Comparison of ENCODE assay signal across 20 mouse cellular contexts in genomic region chr2:127511426-127511825, GRCm38 (mm10). TPM values are rescaled to one million over a fixed set of nuclear protein-coding genes. Genes with fewer than 3 reads are reported as not detected.
DNase-seq lines count a peak whose midpoint lies in the region; ATAC-seq and TF ChIP-seq lines count a peak whose summit lies in the region.
"Had no signal": no experiment of that assay in that cellular context is flagged by ENCODE, and none has a peak within 500 bp of the region (broad histone marks: within the 10 kb centered on the region; RNA-seq: fewer than 3 reads in every experiment).

No protein-coding gene starts in this region.

- no peak overlapping the region for H3K4me2 ChIP-seq in forebrain, postnatal 0 days (ENCODE audit: low read depth)
- no peak overlapping the region for H3K4me2 ChIP-seq in forebrain, embryonic 16.5 days (ENCODE audit: low read length)
- no peak overlapping the region for H3K4me2 ChIP-seq in midbrain, postnatal 0 days (ENCODE audit: low read depth, low read length, poor library complexity, severe bottlenecking)

- H3K4me3 ChIP-seq in forebrain, embryonic 10.5 days, result no peak overlapping the region
- H3K4me3 ChIP-seq in forebrain, postnatal 0 days (ENCODE audit: low read depth, low read length), result no peak overlapping the region
- H3K4me3 ChIP-seq in forebrain, embryonic 16.5 days (replicated peaks; ENCODE audit: low read length), result no peak overlapping the region
- no peak overlapping the region for H3K4me3 ChIP-seq in midbrain, postnatal 0 days (ENCODE audit: low read depth, low read length)
- H3K4me3 ChIP-seq: erythroblast, embryonic 14.5 days had no signal

- H3K27me3 ChIP-seq in forebrain, embryonic 10.5 days (ENCODE audit: poor library complexity, severe bottlenecking), result no peaks in the 10 kb centered on the region; the same call in 1 of the 2 replicates
- H3K27me3 ChIP-seq in forebrain, postnatal 0 days (ENCODE audit: insufficient read depth, low read length), result no peaks in the 10 kb centered on the region
- H3K27me3 ChIP-seq in forebrain, embryonic 16.5 days (replicated peaks; ENCODE audit: control insufficient read depth, insufficient read depth, low read length), result no peaks in the 10 kb centered on the region
- H3K27me3 ChIP-seq in midbrain, postnatal 0 days (ENCODE audit: insufficient read depth, low read length), result no peaks in the 10 kb centered on the region

- DNase-seq in forebrain, embryonic 10.5 days (ENCODE audit: extremely low spot score, low spot score), result no peak
- DNase-seq in forebrain, postnatal 0 days, result no peak
- peak; percentile 74 for DNase-seq in retina, postnatal 1 day
- no peak for DNase-seq in retina, embryonic 14.5 days (ENCODE audit: low spot score)
- DNase-seq in midbrain, postnatal 0 days (ENCODE audit: low spot score), result peak; percentile 24
- no peak for DNase-seq in adrenal gland, postnatal 4 days (ENCODE audit: low spot score in 2 of 2)
- DNase-seq: adrenal gland, adult 2 months; heart, adult 18-20 months; kidney, adult 2 months; liver; lung, adult 2 months; lung, postnatal 4 days; right cerebral cortex, adult 18-20 months; thymus, postnatal 36 days had no signal

- H3K36me3 ChIP-seq in forebrain, embryonic 10.5 days (replicated peaks), result no peaks in the 10 kb centered on the region
- peaks cover 10% of the 10 kb centered on the region; the same call in 1 of the 2 replicates for H3K36me3 ChIP-seq in forebrain, postnatal 0 days (ENCODE audit: insufficient read depth)
- H3K36me3 ChIP-seq in forebrain, embryonic 16.5 days (ENCODE audit: control insufficient read depth, insufficient read depth), result peaks cover 6% of the 10 kb centered on the region
- 0 out of 2 replicates have a peak, but pooled peaks cover 11% of the 10 kb centered on the region for H3K36me3 ChIP-seq in midbrain, postnatal 0 days (ENCODE audit: insufficient read depth, low read length)

- peak overlapping the region; percentile 56; the same call in 1 of the 2 replicates for H3K27ac ChIP-seq in forebrain, embryonic 10.5 days
- H3K27ac ChIP-seq in forebrain, postnatal 0 days (ENCODE audit: low read depth, low read length), result no peak overlapping the region
- H3K27ac ChIP-seq in forebrain, embryonic 16.5 days (ENCODE audit: low read length), result no peak overlapping the region
- no peak overlapping the region for H3K27ac ChIP-seq in midbrain, postnatal 0 days (ENCODE audit: low read depth, low read length)

- H3K9me3 ChIP-seq in forebrain, embryonic 10.5 days, result no peaks in the 10 kb centered on the region
- H3K9me3 ChIP-seq in forebrain, postnatal 0 days (ENCODE audit: low read length), result no peaks in the 10 kb centered on the region
- H3K9me3 ChIP-seq in forebrain, embryonic 16.5 days (ENCODE audit: control insufficient read depth, low read length), result no peaks in the 10 kb centered on the region
- H3K9me3 ChIP-seq in midbrain, postnatal 0 days (ENCODE audit: low read length), result no peaks in the 10 kb centered on the region

- 53% methylated on average over 4 of the region's 4 CpGs for WGBS in forebrain, embryonic 10.5 days
- WGBS in forebrain, postnatal 0 days, result 40% methylated on average over 4 of the region's 4 CpGs
- 37% methylated on average over 4 of the region's 4 CpGs for WGBS in forebrain, embryonic 16.5 days
- WGBS in midbrain, postnatal 0 days, result 46% methylated on average over 4 of the region's 4 CpGs

- H3K4me1 ChIP-seq in forebrain, embryonic 10.5 days, result peaks cover 23% of the 10 kb centered on the region
- no peaks in the 10 kb centered on the region for H3K4me1 ChIP-seq in forebrain, postnatal 0 days (ENCODE audit: insufficient read depth)
- H3K4me1 ChIP-seq in forebrain, embryonic 16.5 days (replicated peaks; ENCODE audit: control insufficient read depth, insufficient read depth, low read length), result peaks cover 4% of the 10 kb centered on the region; the same call in 1 of the 2 replicates
- H3K4me1 ChIP-seq in midbrain, postnatal 0 days (ENCODE audit: insufficient read depth, low read length), result 0 out of 2 replicates have a peak, but pooled peaks cover 3% of the 10 kb centered on the region

- no peak for TF ChIP-seq CTCF in forebrain, postnatal 0 days (IDR thresholded peaks at IDR 0.05; ENCODE audit: low read depth)
- no peak for TF ChIP-seq CTCF in midbrain, postnatal 0 days (IDR thresholded peaks at IDR 0.05)

- no peak for ATAC-seq in forebrain, postnatal 0 days
- peak; percentile 27; the same call in 1 of the 2 replicates for ATAC-seq in forebrain, embryonic 16.5 days
- no peak for ATAC-seq in midbrain, postnatal 0 days (ENCODE audit: low FRiP score)
- ATAC-seq in erythroid progenitor cell, adult 5-6 weeks (replicated peaks; ENCODE audit: low FRiP score, poor library complexity, severe bottlenecking), result no peak

- H3K9ac ChIP-seq in forebrain, postnatal 0 days, result no peak overlapping the region
- H3K9ac ChIP-seq in forebrain, embryonic 16.5 days (replicated peaks; ENCODE audit: low read depth, low read length), result no peak overlapping the region
- H3K9ac ChIP-seq in midbrain, postnatal 0 days (replicated peaks; ENCODE audit: low read length, poor library complexity, severe bottlenecking), result no peak overlapping the region

RNA-seq across cellular contexts. Expression of gene Kcnip3, which starts 10.5 kb away (rescaled TPM):
- 2.1 TPM in 2 replicates for polyA plus RNA-seq in forebrain, embryonic 10.5 days (2016; fragmentation: Nextera tagmentation; extraction: Ambion mirVana)
- total RNA-seq in forebrain, postnatal 0 days (2014; rRNA removed), result 27.8 and 31.2 TPM in 2 replicates
- polyA plus RNA-seq in forebrain, postnatal 0 days (2015; fragmentation: Nextera tagmentation; extraction: Ambion mirVana), result 15.8 and 20.1 TPM in 2 replicates
- 9.7 and 9.9 TPM in 2 replicates for polyA plus RNA-seq in forebrain, embryonic 16.5 days (2015; fragmentation: Nextera tagmentation; extraction: Ambion mirVana)
- 24.6 and 33.2 TPM in 2 replicates for total RNA-seq in midbrain, postnatal 0 days (2014; rRNA removed)
- polyA plus RNA-seq in midbrain, postnatal 0 days (2015; fragmentation: Nextera tagmentation; extraction: Ambion mirVana), result 14.2 and 17.1 TPM in 2 replicates
- 1.4 and 4.2 TPM in 2 replicates for total RNA-seq in erythroid progenitor cell, adult 5-6 weeks (2015; ENCODE audit: low replicate concordance)
- total RNA-seq in erythroid progenitor cell, adult 5-6 weeks (2017; ENCODE audit: low replicate concordance), result 0.51 and 1.6 TPM in 2 replicates
- 1 to 10 TPM; 5.1 to 5.4 TPM for total RNA-seq in adrenal gland, postnatal 4 days (2021)

RNA-seq across cellular contexts. Expression of gene Prom2, which starts 29.8 kb away (rescaled TPM):
- 1.0 and 1.4 TPM in 2 replicates for polyA plus RNA-seq in forebrain, embryonic 10.5 days (2016; fragmentation: Nextera tagmentation; extraction: Ambion mirVana)
- total RNA-seq in forebrain, postnatal 0 days (2014; rRNA removed), result not detected in 2 replicates
- polyA plus RNA-seq in forebrain, postnatal 0 days (2015; fragmentation: Nextera tagmentation; extraction: Ambion mirVana), result 0.04 TPM in 1 of 2 replicates, not detected in the other
- 0.05 TPM in 1 of 2 replicates, not detected in the other for polyA plus RNA-seq in forebrain, embryonic 16.5 days (2015; fragmentation: Nextera tagmentation; extraction: Ambion mirVana)
- 0.44 TPM in 1 of 2 replicates, not detected in the other for total RNA-seq in midbrain, postnatal 0 days (2014; rRNA removed)
- 0.06 and 0.09 TPM in 2 replicates for polyA plus RNA-seq in midbrain, postnatal 0 days (2015; fragmentation: Nextera tagmentation; extraction: Ambion mirVana)
- total RNA-seq in erythroid progenitor cell, adult 5-6 weeks (2015; ENCODE audit: low replicate concordance), result not detected in 2 replicates
- total RNA-seq in erythroid progenitor cell, adult 5-6 weeks (2017; ENCODE audit: low replicate concordance), result not detected in 2 replicates
- under 1 TPM; 0.34 to 0.81 TPM for total RNA-seq in adrenal gland, postnatal 4 days (2021)
- total RNA-seq: gastrocnemius, adult 18-20 months; monocyte, adult 5-6 weeks had no signal
- polyA plus RNA-seq: erythroblast, embryonic 14.5 days; neural tube, embryonic 14.5 days had no signal

Comparison
In these comparisons a context has a peak if more than half of its experiments do, and no peak if none do; other contexts are left out.
1. DNase-seq: peak in retina, postnatal 1 day (single experiment) and midbrain, postnatal 0 days (single experiment); none in forebrain, embryonic 10.5 days (single experiment), forebrain, postnatal 0 days (single experiment), retina, embryonic 14.5 days (single experiment) and adrenal gland, postnatal 4 days (0 of 2).